Mouse (Mus musculus) heart, embryonic 13.5 days (tissue): ENCODE measurements around the gene Hs3st3b1. TPM values are rescaled to one million over a fixed set of nuclear protein-coding genes. Genes with fewer than 3 reads are reported as not detected.
A peak's percentile ranks its signal among the peaks of the same experiment; 100 is the strongest.

Experiments used
- ATAC-seq: fragments of 200-750 bp; cut with Nextera tagmentation; 2 replicates; pipeline ENCODE4 v1.8.0; 2017; ENCODE audit warnings: moderate TSS enrichment; ENCODE audit not compliant: insufficient number of reproducible peaks, low FRiP score, low TSS enrichment; ENCODE audit errors: extremely low read depth
- H3K27ac ChIP-seq: fragments of 300-500 bp; sonication (generic); replicated peaks from 2 replicates; pipeline ENCODE4 v1.5.1; 2015; ENCODE audit warnings: moderate library complexity, mild to moderate bottlenecking, inconsistent platforms
- H3K27me3 ChIP-seq: fragments of 300-500 bp; sonication (generic); replicated peaks from 2 replicates; pipeline ENCODE4 v1.6.1; 2015; ENCODE audit warnings: mild to moderate bottlenecking, inconsistent platforms
- H3K36me3 ChIP-seq: fragments of 300-500 bp; sonication (generic); 2 replicates; pipeline ENCODE4 v1.6.1; 2015; ENCODE audit warnings: mild to moderate bottlenecking, inconsistent platforms
- H3K4me1 ChIP-seq: fragments of 300-500 bp; sonication (generic); 2 replicates; pipeline ENCODE4 v1.6.1; 2015; ENCODE audit warnings: inconsistent platforms
- H3K4me2 ChIP-seq: fragments of 300-500 bp; sonication (generic); 2 replicates; pipeline ENCODE4 v1.6.1; 2015; ENCODE audit warnings: inconsistent platforms, mild to moderate bottlenecking, moderate library complexity
- H3K4me3 ChIP-seq: fragments of 300-500 bp; sonication (generic); 2 replicates; pipeline ENCODE4 v1.5.1; 2015; ENCODE audit warnings: moderate library complexity, mild to moderate bottlenecking, inconsistent platforms
- H3K9ac ChIP-seq: fragments of 300-500 bp; sonication (generic); 2 replicates; pipeline ENCODE4 v1.6.1; 2015; ENCODE audit warnings: inconsistent platforms, mild to moderate bottlenecking, moderate library complexity
- H3K9me3 ChIP-seq: fragments of 300-500 bp; sonication (generic); 2 replicates; pipeline ENCODE4 v1.6.1; 2016; ENCODE audit warnings: inconsistent platforms
- WGBS: fragments of 180-500 bp; shearing (Covaris S2); methylation state at CpG from one replicate; pipeline ENCODE4 v1.1.7; 2015; ENCODE audit warnings: mixed read lengths; 5-methylcytosine and 5-hydroxymethylcytosine counted together
- polyA plus RNA-seq: library from polyadenylated mRNA; unstranded; fragments of >200 nt; fragmentation: Nextera tagmentation; extraction: Ambion mirVana; gene quantifications from 2 replicates; pipeline ENCODE4 v1.2.1, GENCODE M21; 2015

The Hs3st3b1 gene
- polyA plus RNA-seq, 1 experiment from 2014 or later, result 2.2 TPM

DNA sequence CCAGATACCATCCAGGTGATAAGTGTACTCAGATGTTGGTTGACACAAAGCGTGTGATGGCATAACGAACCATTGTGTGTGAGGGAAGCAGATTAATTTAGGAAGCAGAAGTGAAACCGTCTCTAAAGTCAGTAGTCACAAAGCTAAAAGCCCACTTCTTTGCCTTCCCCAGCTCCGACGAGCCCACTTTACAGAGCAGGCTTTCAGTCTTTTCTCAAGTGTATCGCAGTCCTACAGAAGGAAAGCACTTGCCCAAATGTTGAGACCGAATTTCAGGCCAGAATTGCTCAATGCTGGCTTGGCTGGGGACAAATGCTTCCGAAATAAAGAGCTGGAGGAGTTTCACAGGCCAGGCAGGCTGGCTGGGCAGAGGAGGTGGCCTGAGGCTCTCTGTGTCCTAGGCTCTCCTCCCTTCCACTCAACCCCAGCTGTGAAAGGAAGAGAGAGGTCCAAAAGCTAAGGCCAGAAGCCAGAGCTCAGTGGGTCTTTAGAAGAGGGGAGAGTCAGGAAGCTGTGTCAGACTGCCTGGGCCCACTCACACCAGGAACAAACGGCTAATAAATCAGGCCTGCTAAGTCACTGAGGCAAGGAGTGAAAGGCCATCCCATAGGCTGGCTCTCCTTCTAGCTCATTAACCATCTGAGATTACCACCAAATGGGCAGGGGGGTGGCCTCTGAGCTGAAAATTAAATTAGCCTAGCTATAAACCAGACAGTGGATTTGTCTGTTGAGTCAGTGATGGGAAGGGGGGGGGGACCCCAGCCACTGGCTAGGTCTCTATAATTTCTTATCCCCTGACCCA, 15.3 kb downstream of the Hs3st3b1 start:
- Histone ChIP-seq H3K4me3 (no peak overlapping the region), H3K4me2 (no peak overlapping the region), H3K4me1 (peaks cover 10% of the 10 kb centered on the region), H3K36me3 (no peaks in the 10 kb centered on the region), H3K27ac (no peak overlapping the region), H3K9me3 (no peaks in the 10 kb centered on the region), H3K27me3 (peaks cover 6% of the 10 kb centered on the region; the same call in 1 of the 2 replicates), H3K9ac (no peak overlapping the region)
- ATAC-seq, result no peak
- 71% methylated on average over 9 of the region's 9 CpGs for WGBS

DNA sequence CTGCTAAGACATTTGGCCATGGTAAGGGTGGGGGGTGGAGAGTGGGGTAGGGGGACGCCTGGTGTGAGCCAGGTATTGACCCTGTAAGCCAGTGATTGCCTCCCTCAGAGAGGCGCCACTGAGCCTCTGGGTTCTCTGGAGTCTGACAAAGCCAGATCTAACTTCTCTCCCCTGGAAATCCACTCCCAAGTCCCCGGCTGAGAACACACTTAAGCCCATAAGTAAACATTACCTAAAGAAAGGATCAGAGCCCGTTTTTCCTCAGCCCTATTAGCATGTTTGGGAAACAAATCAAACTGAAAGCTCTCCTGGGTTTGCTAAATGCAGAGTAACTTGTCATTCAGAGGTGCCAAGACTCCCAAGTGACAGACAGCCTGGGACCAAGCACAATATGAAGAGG, 17.3 kb downstream of the Hs3st3b1 start:
- no peak overlapping the region for H3K4me2 ChIP-seq
- H3K27me3 ChIP-seq, result peaks cover 6% of the 10 kb centered on the region; the same call in 1 of the 2 replicates
- no peak for ATAC-seq
- H3K9ac ChIP-seq, result no peak overlapping the region
- H3K4me1 ChIP-seq, result no peaks in the 10 kb centered on the region
- no peak overlapping the region for H3K4me3 ChIP-seq
- H3K27ac ChIP-seq, result no peak overlapping the region
- no peaks in the 10 kb centered on the region for H3K9me3 ChIP-seq
- WGBS, result 46% methylated on average over 4 of the region's 4 CpGs
- H3K36me3 ChIP-seq, result no peaks in the 10 kb centered on the region

DNA sequence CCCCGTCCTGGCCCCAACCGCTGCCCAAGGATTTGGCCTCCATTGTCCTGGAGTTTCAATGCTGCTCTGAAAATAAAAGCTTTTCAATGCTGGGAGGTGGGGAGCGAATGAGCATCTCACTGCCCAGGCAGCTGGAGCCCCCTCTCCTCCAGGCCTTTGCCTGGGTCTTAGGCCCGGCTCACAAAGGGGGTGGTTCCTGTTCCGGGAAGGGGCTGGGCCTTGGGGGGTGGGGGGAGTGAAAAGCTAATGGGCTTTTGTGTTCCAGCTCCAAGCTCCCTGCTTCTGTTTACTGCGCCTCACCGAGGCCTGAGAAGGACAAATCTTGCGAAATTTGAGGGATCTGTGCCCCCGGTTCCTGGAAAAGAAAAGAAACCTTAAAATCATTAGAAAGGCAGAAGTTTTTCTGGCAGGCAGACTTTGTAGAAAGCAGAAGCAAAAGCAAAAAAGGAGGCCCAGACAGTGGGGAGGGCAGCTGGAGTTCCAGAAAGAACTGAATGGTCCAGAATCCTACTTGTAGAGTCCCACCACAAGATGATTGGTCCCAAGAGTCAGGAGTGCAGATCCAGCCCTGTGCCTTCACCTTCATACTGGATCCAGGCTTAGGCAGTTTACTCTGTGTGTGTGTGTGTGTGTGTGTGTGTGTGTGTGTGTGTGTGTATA, 23.5 kb downstream of the Hs3st3b1 start:
- WGBS, result 52% methylated on average over 9 of the region's 9 CpGs
- Histone ChIP-seq H3K9ac (no peak overlapping the region), H3K4me1 (peaks cover 3% of the 10 kb centered on the region; the same call in 1 of the 2 replicates), H3K27me3 (peaks cover 6% of the 10 kb centered on the region; the same call in 1 of the 2 replicates), H3K27ac (no peak overlapping the region), H3K36me3 (no peaks in the 10 kb centered on the region), H3K4me3 (no peak overlapping the region), H3K4me2 (no peak overlapping the region), H3K9me3 (no peaks in the 10 kb centered on the region)
- ATAC-seq, result no peak

DNA sequence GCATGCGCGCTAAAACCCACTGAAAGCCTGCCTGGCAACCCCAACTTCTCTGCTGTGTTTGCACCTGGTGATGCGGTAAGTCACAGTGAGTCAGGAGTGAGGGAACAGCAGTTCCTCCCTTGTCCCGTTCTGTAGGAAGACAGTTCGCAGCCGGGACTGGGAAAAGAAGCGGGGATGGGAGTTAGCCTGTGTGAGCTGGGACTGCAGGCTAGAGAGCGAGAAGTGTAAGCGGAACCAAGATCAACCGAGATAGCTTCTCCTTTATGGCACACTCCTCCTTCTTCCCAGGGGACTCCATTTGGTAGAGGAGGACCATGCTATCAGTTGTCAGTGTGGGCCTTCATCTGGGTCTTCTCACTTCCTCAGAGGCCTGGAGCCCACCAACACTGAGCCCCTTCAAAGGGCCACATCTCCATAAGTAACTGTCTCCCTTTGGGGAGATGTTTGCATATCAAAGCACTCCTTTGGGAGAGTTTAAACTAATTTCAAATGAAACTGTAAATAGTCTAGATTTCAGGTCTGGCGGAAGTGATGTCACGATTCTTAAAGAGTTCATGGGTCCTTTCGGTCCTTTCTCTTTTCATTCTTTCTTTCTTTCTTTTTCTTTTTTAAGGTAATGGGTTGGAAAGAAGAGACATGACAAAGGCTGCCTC, 24.1 kb downstream of the Hs3st3b1 start:
- 69% methylated on average over 13 of the region's 13 CpGs for WGBS
- Histone ChIP-seq H3K4me2 (no peak overlapping the region), H3K27ac (no peak overlapping the region), H3K4me3 (no peak overlapping the region), H3K27me3 (peaks cover 3% of the 10 kb centered on the region; the same call in 1 of the 2 replicates), H3K36me3 (no peaks in the 10 kb centered on the region), H3K9me3 (no peaks in the 10 kb centered on the region), H3K4me1 (peaks cover 3% of the 10 kb centered on the region; the same call in 1 of the 2 replicates), H3K9ac (no peak overlapping the region)
- ATAC-seq, result no peak

DNA sequence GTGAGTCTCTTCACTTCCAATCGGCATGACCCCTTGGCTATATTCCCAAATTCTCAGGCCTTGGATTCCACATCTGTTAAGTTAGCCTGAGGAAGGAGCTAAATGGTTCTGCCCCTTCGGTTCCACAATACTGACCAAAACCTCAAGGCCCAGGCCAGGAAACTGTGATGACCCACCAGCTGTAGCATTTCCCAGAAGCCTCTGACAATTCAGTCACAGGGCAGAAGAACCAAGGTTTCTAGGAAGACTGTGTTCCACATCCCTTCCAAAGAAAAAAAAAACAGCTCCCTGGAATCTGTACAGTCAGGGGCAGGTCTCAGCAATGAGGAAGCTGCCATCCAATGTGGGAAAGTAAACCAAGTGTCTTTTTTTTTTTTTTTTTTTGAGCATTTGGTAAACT, 25.1 kb downstream of the Hs3st3b1 start:
- H3K4me3 ChIP-seq, result no peak overlapping the region
- H3K4me1 ChIP-seq, result peaks cover 3% of the 10 kb centered on the region; the same call in 1 of the 2 replicates
- no peak overlapping the region for H3K4me2 ChIP-seq
- H3K9ac ChIP-seq, result no peak overlapping the region
- no peak overlapping the region for H3K27ac ChIP-seq
- no peaks in the 10 kb centered on the region for H3K9me3 ChIP-seq
- no peak for ATAC-seq
- 68% methylated on average over 2 of the region's 2 CpGs for WGBS
- H3K27me3 ChIP-seq, result no peaks in the 10 kb centered on the region
- no peaks in the 10 kb centered on the region for H3K36me3 ChIP-seq

- H3K9me3 ChIP-seq, result no peaks in the 10 kb centered on the region
- H3K4me3 ChIP-seq, result no peak overlapping the region
- peaks cover 6% of the 10 kb centered on the region; the same call in 1 of the 2 replicates for H3K4me1 ChIP-seq
- no peaks in the 10 kb centered on the region for H3K27me3 ChIP-seq
- no peak overlapping the region for H3K27ac ChIP-seq
- H3K4me2 ChIP-seq, result no peak overlapping the region
- no peaks in the 10 kb centered on the region for H3K36me3 ChIP-seq
- H3K9ac ChIP-seq, result no peak overlapping the region
- WGBS, result 74% methylated on average over 6 of the region's 6 CpGs
- ATAC-seq, result no peak
Measured at GRCm38 (mm10) chr11:63894188-63894587, 27.9 kb downstream of the Hs3st3b1 start.

DNA sequence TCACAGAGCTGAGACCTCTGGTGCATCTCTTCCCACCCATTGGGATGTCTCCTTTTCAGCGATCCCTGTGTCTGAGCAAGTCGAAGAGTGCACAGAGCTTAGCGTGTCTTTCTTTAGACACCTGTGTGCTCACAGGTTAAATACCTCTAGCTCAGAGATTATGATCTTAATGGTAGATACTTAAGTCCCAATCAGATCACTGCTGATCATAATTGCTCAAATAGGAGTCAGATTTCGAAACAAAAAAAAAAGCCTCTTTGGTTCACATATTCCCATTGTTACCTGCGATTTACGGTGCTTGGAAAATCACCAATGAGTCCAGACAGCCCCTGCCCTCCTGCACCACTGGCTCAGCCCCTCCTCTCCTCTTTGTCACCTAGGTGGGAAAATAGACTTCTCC, 28.5 kb downstream of the Hs3st3b1 start:
- no peak overlapping the region for H3K27ac ChIP-seq
- no peak for ATAC-seq
- WGBS, result 92% methylated on average over 6 of the region's 6 CpGs

GRCm38 (mm10) chr11:63891479-63892020, 30.5 kb downstream of the Hs3st3b1 start:
- no peaks in the 10 kb centered on the region for H3K27me3 ChIP-seq
- WGBS, result 49% methylated on average over 7 of the region's 7 CpGs
- H3K27ac ChIP-seq, result no peak overlapping the region
- no peak overlapping the region for H3K4me3 ChIP-seq
- no peak for ATAC-seq
- no peak overlapping the region for H3K9ac ChIP-seq
- H3K9me3 ChIP-seq, result no peaks in the 10 kb centered on the region
- H3K4me1 ChIP-seq, result peaks cover 6% of the 10 kb centered on the region; the same call in 1 of the 2 replicates
- 0 out of 2 replicates have a peak, but pooled peaks cover 5% of the 10 kb centered on the region for H3K36me3 ChIP-seq
- H3K4me2 ChIP-seq, result no peak overlapping the region

More for the DNA sequence above, 28.5 kb downstream of the Hs3st3b1 start:
- no peak overlapping the region for H3K4me3 ChIP-seq
- H3K36me3 ChIP-seq, result 0 out of 2 replicates have a peak, but pooled peaks cover 5% of the 10 kb centered on the region
- no peaks in the 10 kb centered on the region for H3K9me3 ChIP-seq
- peaks cover 6% of the 10 kb centered on the region; the same call in 1 of the 2 replicates for H3K4me1 ChIP-seq
- no peaks in the 10 kb centered on the region for H3K27me3 ChIP-seq
- H3K4me2 ChIP-seq, result no peak overlapping the region
- H3K9ac ChIP-seq, result no peak overlapping the region

- no peak overlapping the region for H3K27ac ChIP-seq
- no peaks in the 10 kb centered on the region for H3K27me3 ChIP-seq
- H3K4me2 ChIP-seq, result no peak overlapping the region
- ATAC-seq, result no peak
- no peak overlapping the region for H3K4me3 ChIP-seq
- H3K36me3 ChIP-seq, result no peaks in the 10 kb centered on the region
- no peak overlapping the region for H3K9ac ChIP-seq
- no peaks in the 10 kb centered on the region for H3K9me3 ChIP-seq
- WGBS, result 70% methylated on average over 3 of the region's 3 CpGs
- peaks cover 5% of the 10 kb centered on the region; the same call in 1 of the 2 replicates for H3K4me1 ChIP-seq
Measured at GRCm38 (mm10) chr11:63883385-63883784, 38.7 kb downstream of the Hs3st3b1 start.

DNA sequence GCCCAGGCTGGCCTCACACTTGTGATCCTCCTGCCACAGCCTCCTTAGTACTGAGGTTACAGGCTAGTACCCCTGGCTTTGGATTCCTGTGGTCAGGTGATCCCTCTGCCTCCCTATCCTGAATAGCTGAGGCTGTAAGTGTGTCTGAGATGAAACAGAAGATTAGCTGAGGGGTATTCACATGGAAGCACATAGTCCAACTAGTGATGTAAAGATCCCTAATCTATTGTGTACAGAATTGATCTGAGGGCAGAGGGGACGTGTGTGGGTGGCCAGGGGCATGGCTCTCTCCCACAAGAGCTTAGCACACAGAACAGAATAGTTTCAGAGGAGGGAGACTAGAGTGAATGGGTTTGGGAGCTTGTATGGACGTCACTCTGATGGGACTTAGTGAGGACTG, 41.8 kb downstream of the Hs3st3b1 start:
- Histone ChIP-seq H3K27me3 (no peaks in the 10 kb centered on the region), H3K4me1 (peaks cover 5% of the 10 kb centered on the region; the same call in 1 of the 2 replicates), H3K27ac (no peak overlapping the region), H3K4me3 (no peak overlapping the region), H3K9me3 (no peaks in the 10 kb centered on the region), H3K36me3 (no peaks in the 10 kb centered on the region), H3K4me2 (no peak overlapping the region), H3K9ac (no peak overlapping the region)
- ATAC-seq, result no peak
- 66% methylated on average over 2 of the region's 2 CpGs for WGBS

DNA sequence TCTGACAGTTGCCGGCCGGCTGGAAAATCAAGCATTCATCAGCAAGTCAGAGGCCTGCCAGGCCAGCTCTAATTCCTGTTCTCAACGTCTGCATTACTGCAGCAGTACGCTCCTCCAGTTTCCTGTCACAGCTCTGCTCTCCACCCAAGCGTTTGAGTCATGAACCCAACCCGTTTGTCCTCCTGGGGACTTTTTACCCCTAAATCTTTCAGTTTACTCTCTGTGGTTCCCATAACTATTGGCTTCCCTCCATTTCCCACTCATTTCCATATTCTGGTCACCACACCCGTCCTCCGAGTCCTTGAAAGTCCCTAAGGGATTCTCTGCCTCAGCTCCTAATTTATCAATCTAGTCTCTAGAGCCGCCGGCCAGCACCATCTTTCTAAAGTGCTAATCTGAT, 42.8 kb downstream of the Hs3st3b1 start:
- Histone ChIP-seq H3K9ac (no peak overlapping the region), H3K9me3 (no peaks in the 10 kb centered on the region), H3K27me3 (no peaks in the 10 kb centered on the region), H3K4me2 (peak overlapping the region; percentile 22; the same call in 1 of the 2 replicates), H3K4me3 (no peak overlapping the region), H3K27ac (no peak overlapping the region), H3K36me3 (no peaks in the 10 kb centered on the region), H3K4me1 (peaks cover 5% of the 10 kb centered on the region; the same call in 1 of the 2 replicates)
- ATAC-seq, result no peak
- WGBS, result 36% methylated on average over 10 of the region's 10 CpGs
